Mouse (Mus musculus) limb, embryonic 15.5 days (tissue): Measurements from ENCODE around the gene Trpc4. TPM values are rescaled to one million over a fixed set of nuclear protein-coding genes. Genes with fewer than 3 reads are reported as not detected.

Experiments used
- ATAC-seq: fragments of 200-750 bp; cut with Nextera tagmentation; 2 replicates; pipeline ENCODE4 v1.8.0; 2017; ENCODE audit warnings: low read depth, moderate TSS enrichment; ENCODE audit not compliant: insufficient number of reproducible peaks, low FRiP score, low TSS enrichment
- H3K27ac ChIP-seq: fragments of 300-500 bp; sonication (generic); 2 replicates; pipeline ENCODE4 v1.5.1; 2015; ENCODE audit warnings: moderate library complexity, mild to moderate bottlenecking, inconsistent platforms
- H3K27me3 ChIP-seq: fragments of 300-500 bp; sonication (generic); 2 replicates; pipeline ENCODE4 v1.6.1; 2015; ENCODE audit warnings: inconsistent platforms
- H3K36me3 ChIP-seq: fragments of 300-500 bp; sonication (generic); 2 replicates; pipeline ENCODE4 v1.6.1; 2015; ENCODE audit warnings: inconsistent platforms
- H3K4me1 ChIP-seq: fragments of 300-500 bp; sonication (generic); 2 replicates; pipeline ENCODE4 v1.6.1; 2015; ENCODE audit warnings: inconsistent platforms
- H3K4me2 ChIP-seq: fragments of 300-500 bp; sonication (generic); 2 replicates; pipeline ENCODE4 v1.6.1; 2015; ENCODE audit warnings: mild to moderate bottlenecking, inconsistent platforms
- H3K4me3 ChIP-seq: fragments of 300-500 bp; sonication (generic); 2 replicates; pipeline ENCODE4 v1.5.1; 2015; ENCODE audit warnings: mild to moderate bottlenecking, inconsistent platforms
- H3K9ac ChIP-seq: fragments of 300-500 bp; sonication (generic); 2 replicates; pipeline ENCODE4 v1.6.1; 2015; ENCODE audit warnings: inconsistent platforms
- H3K9me3 ChIP-seq: fragments of 300-500 bp; sonication (generic); 2 replicates; pipeline ENCODE4 v1.6.1; 2016; ENCODE audit warnings: inconsistent platforms
- WGBS: fragments of 180-500 bp; shearing (Covaris S2); methylation state at CpG from one replicate; pipeline ENCODE4 v1.1.7; 2015; 5-methylcytosine and 5-hydroxymethylcytosine counted together
- polyA plus RNA-seq: library from polyadenylated mRNA; unstranded; fragments of >200 nt; fragmentation: Nextera tagmentation; extraction: Ambion mirVana; gene quantifications from 2 replicates; pipeline ENCODE4 v1.2.1, GENCODE M21; 2015

Trpc4 gene
- polyA plus RNA-seq, 1 experiment from 2014 or later: 0.90 TPM

DNA sequence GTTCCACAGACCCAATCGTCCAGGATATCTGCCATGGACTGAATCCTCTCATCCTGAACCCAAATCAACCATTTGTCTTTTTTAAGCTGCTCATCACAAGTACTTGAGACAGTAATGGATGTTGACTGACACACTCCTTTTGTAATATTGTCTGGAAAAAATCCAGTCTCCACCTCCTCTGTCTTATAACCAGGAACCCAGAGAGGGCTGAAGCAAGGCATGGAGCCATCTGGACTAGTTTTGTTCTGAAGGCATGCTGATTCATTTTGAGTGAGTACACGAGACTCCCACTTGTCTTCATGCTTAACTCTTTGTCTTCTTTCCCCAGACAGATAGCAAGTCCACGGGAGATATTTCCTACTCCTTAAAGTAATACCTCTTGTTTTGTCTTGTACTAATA, 54.3 kb downstream of the Trpc4 start:
- 58% methylated on average over 3 of the region's 3 CpGs for WGBS
- no peak overlapping the region for H3K4me2 ChIP-seq
- no peak overlapping the region for H3K27ac ChIP-seq
- no peak overlapping the region for H3K4me3 ChIP-seq
- no peaks in the 10 kb centered on the region for H3K27me3 ChIP-seq
- no peaks in the 10 kb centered on the region for H3K36me3 ChIP-seq
- ATAC-seq: no peak
- H3K9me3 ChIP-seq: no peaks in the 10 kb centered on the region
- no peaks in the 10 kb centered on the region for H3K4me1 ChIP-seq
- no peak overlapping the region for H3K9ac ChIP-seq

DNA sequence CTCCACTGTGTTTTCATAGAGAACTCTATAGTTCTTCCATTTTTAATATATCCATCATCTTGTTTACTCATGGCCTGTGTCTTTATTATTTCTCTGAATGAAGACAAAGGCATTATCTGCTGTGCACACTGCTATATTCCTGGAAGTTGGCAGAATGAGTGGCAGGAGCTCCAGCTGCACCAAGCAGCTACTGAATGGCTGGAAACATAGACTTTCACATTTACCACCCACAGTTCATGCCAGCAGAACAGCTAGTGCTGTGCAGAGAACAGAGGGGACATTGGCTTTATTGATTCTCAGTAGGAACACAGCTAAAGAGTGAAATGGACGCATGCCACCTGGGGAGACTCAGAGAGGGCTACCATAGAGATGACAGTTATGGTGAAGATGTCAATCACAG, 55.6 kb downstream of the Trpc4 start:
- Histone ChIP-seq H3K27ac (no peak overlapping the region), H3K4me2 (no peak overlapping the region), H3K27me3 (no peaks in the 10 kb centered on the region), H3K4me3 (no peak overlapping the region), H3K36me3 (no peaks in the 10 kb centered on the region), H3K9ac (no peak overlapping the region), H3K4me1 (no peaks in the 10 kb centered on the region), H3K9me3 (no peaks in the 10 kb centered on the region)
- ATAC-seq: no peak
- WGBS: 88% methylated on average over 1 of the region's 1 CpGs

DNA sequence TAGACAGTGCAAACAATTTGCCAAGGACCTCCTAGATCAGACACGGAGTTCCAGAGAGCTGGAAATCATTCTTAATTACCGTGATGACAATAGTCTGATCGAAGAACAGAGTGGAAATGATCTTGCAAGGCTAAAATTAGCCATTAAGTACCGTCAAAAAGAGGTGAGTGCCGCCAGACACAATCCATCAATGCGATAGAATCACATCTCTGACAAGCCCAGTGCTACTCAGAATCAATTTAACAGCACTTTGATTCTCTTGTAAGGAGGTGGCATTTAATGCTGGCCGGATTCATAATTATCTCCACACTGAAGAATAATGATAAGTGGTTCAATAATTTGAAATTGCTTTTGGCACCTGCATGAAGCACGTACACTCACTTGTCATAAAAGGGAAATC, 66.7 kb downstream of the Trpc4 start:
- Histone ChIP-seq H3K27me3 (no peaks in the 10 kb centered on the region), H3K4me2 (no peak overlapping the region), H3K27ac (no peak overlapping the region), H3K36me3 (no peaks in the 10 kb centered on the region), H3K4me3 (no peak overlapping the region), H3K9ac (no peak overlapping the region), H3K9me3 (no peaks in the 10 kb centered on the region), H3K4me1 (no peaks in the 10 kb centered on the region)
- WGBS: 65% methylated on average over 8 of the region's 8 CpGs
- ATAC-seq: no peak

DNA sequence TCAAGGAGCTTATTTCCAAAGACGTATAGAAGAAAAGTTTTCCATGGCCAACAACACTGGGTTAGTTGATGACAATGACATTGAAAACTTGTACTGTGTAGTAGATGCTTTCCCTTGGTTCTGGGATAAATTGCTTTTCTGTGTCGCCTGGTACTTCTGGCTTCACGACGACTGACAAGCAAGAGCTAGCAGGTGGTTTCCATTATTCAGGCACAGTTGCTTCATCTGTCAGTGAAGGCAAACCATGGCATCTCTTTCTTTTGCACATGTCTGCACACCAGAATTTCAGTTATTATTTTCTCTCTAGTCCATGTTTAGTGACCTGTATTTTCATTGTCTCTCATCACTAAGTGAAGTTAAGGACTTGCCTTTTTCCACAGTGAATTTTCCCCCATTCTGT, 72.6 kb downstream of the Trpc4 start:
- H3K4me2 ChIP-seq: no peak overlapping the region
- no peak overlapping the region for H3K4me3 ChIP-seq
- H3K9ac ChIP-seq: no peak overlapping the region
- no peaks in the 10 kb centered on the region for H3K36me3 ChIP-seq
- ATAC-seq: no peak
- H3K4me1 ChIP-seq: no peaks in the 10 kb centered on the region
- H3K27me3 ChIP-seq: no peaks in the 10 kb centered on the region
- H3K9me3 ChIP-seq: no peaks in the 10 kb centered on the region
- 24% methylated on average over 4 of the region's 4 CpGs for WGBS
- no peak overlapping the region for H3K27ac ChIP-seq

DNA sequence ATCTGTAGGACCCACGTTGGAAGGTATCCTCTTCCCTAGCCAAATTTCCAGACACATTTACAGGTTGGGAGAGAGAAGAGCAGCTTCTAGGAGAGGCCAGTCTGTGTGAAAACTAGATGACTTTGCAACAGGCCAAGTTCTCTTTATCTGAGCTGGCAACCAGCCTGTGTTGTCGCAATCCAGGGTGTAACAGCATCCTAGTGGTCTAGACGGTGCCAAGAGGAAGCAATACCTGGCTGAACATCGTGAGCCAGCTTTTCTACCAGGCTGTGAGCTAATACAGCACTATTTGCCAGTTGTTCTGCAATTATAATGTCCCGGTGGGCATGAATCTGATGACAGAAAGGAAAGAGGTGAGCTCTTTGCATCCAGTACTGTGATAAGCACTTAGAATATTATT, 83.1 kb downstream of the Trpc4 start:
- H3K4me1 ChIP-seq: no peaks in the 10 kb centered on the region
- H3K27me3 ChIP-seq: no peaks in the 10 kb centered on the region
- H3K9ac ChIP-seq: no peak overlapping the region
- H3K4me2 ChIP-seq: no peak overlapping the region
- WGBS: 77% methylated on average over 5 of the region's 5 CpGs
- H3K4me3 ChIP-seq: no peak overlapping the region
- no peak overlapping the region for H3K27ac ChIP-seq
- no peaks in the 10 kb centered on the region for H3K9me3 ChIP-seq
- no peaks in the 10 kb centered on the region for H3K36me3 ChIP-seq
- no peak for ATAC-seq

DNA sequence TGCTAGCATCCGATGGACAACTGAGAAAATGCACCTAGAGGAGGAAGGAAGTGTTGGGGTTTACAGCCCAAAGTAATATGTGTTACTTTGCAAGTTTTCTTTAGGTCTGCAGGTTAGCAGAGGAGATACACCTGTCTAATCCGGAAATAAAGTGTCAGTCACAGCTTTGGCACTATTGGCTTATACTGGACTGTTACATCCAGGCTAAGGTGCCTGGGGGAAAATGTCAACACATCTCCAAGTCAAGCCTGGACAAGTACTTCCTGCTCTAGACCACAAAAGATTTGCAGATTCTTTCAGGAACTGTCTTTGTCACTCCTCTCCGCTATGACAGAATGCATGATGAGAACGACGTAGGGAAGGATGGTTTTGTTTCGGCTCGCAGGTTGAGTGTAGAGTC, 83.6 kb downstream of the Trpc4 start:
- WGBS: 82% methylated on average over 7 of the region's 7 CpGs
- no peak for ATAC-seq

DNA sequence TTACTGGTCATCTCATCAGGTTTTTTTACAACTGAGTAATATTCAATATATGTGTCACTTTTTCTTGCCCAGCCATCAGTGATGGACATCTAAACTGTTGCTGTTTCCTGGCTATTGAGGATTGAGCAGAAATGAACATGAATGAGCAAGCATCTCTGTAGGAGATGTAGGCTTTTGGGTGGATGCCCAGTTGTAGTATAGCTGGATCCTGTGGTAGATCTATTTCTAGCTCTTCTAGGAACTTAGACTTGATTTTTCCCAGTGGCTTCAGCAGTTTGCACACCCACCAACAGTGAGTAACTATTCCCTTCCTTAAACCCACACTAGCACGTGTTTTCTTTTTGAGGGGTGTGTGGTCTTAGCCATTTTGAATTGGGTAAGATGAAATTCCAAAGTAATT, 87.3 kb downstream of the Trpc4 start:
- ATAC-seq: no peak
- Histone ChIP-seq H3K4me3 (no peak overlapping the region), H3K9ac (no peak overlapping the region), H3K36me3 (no peaks in the 10 kb centered on the region), H3K4me2 (no peak overlapping the region), H3K9me3 (no peaks in the 10 kb centered on the region), H3K27ac (no peak overlapping the region), H3K27me3 (no peaks in the 10 kb centered on the region), H3K4me1 (no peaks in the 10 kb centered on the region)
- 72% methylated on average over 1 of the region's 1 CpGs for WGBS

More for the DNA sequence above, 83.6 kb downstream of the Trpc4 start:
- Histone ChIP-seq H3K36me3 (no peaks in the 10 kb centered on the region), H3K9me3 (no peaks in the 10 kb centered on the region), H3K27ac (no peak overlapping the region), H3K4me1 (no peaks in the 10 kb centered on the region), H3K4me3 (no peak overlapping the region), H3K27me3 (no peaks in the 10 kb centered on the region), H3K9ac (no peak overlapping the region), H3K4me2 (no peak overlapping the region)

DNA sequence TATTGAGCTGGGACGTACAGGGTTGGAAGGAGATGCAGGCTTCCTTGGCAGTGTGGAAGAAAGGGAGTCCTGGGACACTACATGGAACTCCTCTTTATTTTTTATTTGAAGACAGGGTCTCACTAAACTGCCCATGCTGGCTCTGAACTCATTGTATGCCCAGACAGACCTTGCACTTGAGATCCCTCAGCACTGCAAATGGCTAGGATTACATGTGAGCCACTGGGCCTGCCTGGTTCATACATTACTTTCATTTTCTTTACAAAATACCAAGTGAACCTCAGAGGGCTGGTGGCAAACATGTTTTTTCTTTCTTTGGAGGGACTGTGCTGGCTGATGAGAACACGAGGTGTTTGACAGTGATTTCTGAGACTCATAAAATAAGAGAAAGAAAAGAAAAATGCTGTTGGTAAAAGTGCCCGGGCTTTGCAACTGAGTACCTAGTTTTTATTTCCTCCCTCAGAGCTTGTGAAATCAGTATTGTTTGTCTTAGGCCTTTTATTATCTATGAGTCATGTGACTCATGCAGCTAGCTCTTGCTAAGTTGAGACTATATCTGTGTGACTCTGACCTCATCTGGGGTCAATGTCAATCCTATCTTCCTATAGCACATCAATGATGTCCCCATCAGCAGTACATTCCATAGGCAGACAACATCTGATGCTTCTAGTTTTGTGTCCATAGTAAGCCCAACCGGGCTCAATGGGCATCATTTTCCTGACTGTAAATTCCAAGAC, 89.1 kb downstream of the Trpc4 start:
- no peak for ATAC-seq
- H3K27me3 ChIP-seq: no peaks in the 10 kb centered on the region
- H3K4me1 ChIP-seq: no peaks in the 10 kb centered on the region
- no peaks in the 10 kb centered on the region for H3K9me3 ChIP-seq
- H3K4me3 ChIP-seq: no peak overlapping the region
- H3K9ac ChIP-seq: no peak overlapping the region
- H3K4me2 ChIP-seq: no peak overlapping the region
- 75% methylated on average over 4 of the region's 4 CpGs for WGBS
- H3K27ac ChIP-seq: no peak overlapping the region
- no peaks in the 10 kb centered on the region for H3K36me3 ChIP-seq

DNA sequence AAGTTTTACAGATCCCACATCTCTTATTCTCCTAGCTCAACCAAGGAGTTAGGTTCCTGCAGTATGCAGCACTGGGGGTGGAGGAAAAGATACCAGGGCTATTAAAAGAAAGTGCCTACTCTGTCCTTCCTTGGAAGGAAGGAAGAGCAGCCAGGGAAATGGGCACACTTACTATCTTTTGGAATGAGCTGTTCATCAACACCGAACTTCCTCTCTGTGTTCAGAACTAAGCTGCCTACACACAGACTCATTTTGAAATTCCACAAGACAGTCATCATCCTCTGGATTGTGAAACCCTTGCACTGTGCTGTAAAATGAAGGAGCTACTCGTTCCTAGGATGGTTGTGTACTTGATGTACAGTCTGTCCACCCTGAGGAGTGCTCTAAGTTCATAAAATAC, 90.6 kb downstream of the Trpc4 start:
- H3K4me2 ChIP-seq: no peak overlapping the region
- H3K27ac ChIP-seq: no peak overlapping the region
- no peaks in the 10 kb centered on the region for H3K9me3 ChIP-seq
- H3K36me3 ChIP-seq: no peaks in the 10 kb centered on the region
- no peaks in the 10 kb centered on the region for H3K4me1 ChIP-seq
- 66% methylated on average over 2 of the region's 2 CpGs for WGBS
- no peak for ATAC-seq
- H3K4me3 ChIP-seq: no peak overlapping the region
- no peak overlapping the region for H3K9ac ChIP-seq
- no peaks in the 10 kb centered on the region for H3K27me3 ChIP-seq

DNA sequence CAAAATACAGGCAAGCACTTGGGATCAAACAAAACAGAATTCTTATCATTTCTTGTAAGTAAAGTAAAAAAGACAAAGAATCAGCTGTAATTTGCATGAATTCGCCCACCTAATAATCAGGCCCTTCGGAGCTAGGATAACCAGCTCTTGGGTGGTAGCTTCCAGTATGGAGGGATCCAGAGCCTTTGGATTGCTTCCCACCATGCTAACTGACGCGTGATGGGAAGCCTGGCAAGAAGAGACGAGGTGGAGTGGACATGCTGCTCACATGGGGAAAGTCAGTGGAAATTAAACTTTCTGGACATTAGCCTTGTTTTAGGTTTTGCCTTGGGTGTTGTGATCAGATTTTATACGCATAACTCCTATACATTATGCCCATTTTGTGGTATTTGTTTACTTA, 93.5 kb downstream of the Trpc4 start:
- no peak overlapping the region for H3K4me2 ChIP-seq
- ATAC-seq: no peak
- no peaks in the 10 kb centered on the region for H3K9me3 ChIP-seq
- no peaks in the 10 kb centered on the region for H3K4me1 ChIP-seq
- H3K4me3 ChIP-seq: no peak overlapping the region
- no peak overlapping the region for H3K27ac ChIP-seq
- no peaks in the 10 kb centered on the region for H3K27me3 ChIP-seq
- H3K9ac ChIP-seq: no peak overlapping the region
- no peaks in the 10 kb centered on the region for H3K36me3 ChIP-seq
- WGBS: 88% methylated on average over 6 of the region's 6 CpGs

DNA sequence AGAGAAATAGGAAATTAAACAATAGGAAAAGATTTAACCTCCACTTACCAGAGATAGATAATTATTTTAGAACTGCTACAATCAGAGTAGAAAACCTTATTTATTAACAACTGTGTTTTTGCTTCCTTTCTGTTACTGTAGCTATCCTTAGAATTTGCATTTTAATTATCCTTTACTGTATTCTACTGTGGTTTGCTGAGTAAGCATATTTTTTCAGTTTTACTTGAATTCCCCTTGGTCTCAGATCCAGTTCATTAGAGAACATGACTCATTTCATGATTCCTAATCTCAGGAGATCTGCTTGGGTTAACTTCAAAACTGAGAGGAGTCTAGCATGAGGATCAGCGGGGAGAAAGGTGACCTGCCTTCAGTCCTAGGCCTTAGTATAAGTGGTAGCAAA, 111.1 kb downstream of the Trpc4 start:
- H3K4me1 ChIP-seq: no peaks in the 10 kb centered on the region
- H3K27ac ChIP-seq: no peak overlapping the region
- H3K4me2 ChIP-seq: no peak overlapping the region
- H3K9me3 ChIP-seq: no peaks in the 10 kb centered on the region
- no peaks in the 10 kb centered on the region for H3K36me3 ChIP-seq
- H3K27me3 ChIP-seq: no peaks in the 10 kb centered on the region
- ATAC-seq: no peak
- no peak overlapping the region for H3K4me3 ChIP-seq
- H3K9ac ChIP-seq: no peak overlapping the region
- 92% methylated on average over 1 of the region's 1 CpGs for WGBS

DNA sequence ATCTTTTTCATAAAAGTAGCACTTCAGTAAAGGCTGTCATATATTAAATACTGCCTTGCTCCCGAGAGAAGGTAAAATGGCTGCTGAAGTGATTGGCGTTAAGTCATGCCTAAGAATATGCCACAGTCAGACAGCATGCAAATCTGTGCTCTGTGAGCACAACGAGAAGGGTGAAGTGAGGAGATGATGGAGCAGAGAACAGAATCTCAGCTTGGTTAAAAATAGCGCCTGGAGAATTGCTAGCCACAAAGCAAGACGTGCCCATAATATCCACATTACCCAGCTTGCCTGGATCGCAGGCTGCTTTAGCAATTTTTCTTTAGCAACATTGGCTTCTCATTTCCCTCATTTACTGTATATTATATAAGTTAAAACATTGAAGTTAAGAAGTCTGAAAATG, 113.3 kb downstream of the Trpc4 start:
- 81% methylated on average over 6 of the region's 6 CpGs for WGBS
- ATAC-seq: no peak

DNA sequence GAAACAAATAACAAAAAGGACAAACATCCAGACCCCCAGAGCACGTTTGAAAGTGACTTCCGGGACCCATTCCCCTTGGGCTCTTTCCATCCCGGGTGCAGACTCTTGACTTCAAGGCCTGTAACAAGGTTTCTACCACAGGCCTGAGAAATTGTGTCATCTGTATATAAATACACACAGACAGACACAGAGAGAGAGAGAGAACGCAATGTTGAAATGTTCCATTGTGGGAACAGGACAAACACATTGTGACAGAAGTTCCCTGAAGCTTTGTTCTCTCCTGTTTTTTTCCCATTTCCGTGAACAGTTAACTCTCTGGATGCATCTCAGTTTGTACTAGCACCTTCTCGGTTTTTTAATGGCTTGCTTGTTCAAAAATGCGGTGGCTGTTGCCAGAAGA, 118.8 kb downstream of the Trpc4 start:
- Histone ChIP-seq H3K36me3 (no peaks in the 10 kb centered on the region), H3K4me3 (no peak overlapping the region), H3K4me1 (no peaks in the 10 kb centered on the region), H3K4me2 (no peak overlapping the region), H3K9ac (no peak overlapping the region), H3K27ac (no peak overlapping the region), H3K27me3 (no peaks in the 10 kb centered on the region), H3K9me3 (no peaks in the 10 kb centered on the region)
- ATAC-seq: no peak
- 64% methylated on average over 7 of the region's 7 CpGs for WGBS

More for the DNA sequence above, 113.3 kb downstream of the Trpc4 start:
- Histone ChIP-seq H3K4me2 (no peak overlapping the region), H3K4me3 (no peak overlapping the region), H3K9ac (no peak overlapping the region), H3K27me3 (no peaks in the 10 kb centered on the region), H3K4me1 (no peaks in the 10 kb centered on the region), H3K27ac (no peak overlapping the region), H3K36me3 (no peaks in the 10 kb centered on the region), H3K9me3 (no peaks in the 10 kb centered on the region)
